Mouse (Mus musculus) neural tube, embryonic 14.5 days (tissue): ENCODE data around the gene Cflar. TPM values are rescaled to one million over a fixed set of nuclear protein-coding genes. Genes with fewer than 3 reads are reported as not detected.
"Not testable (repeated sequence)": the region's sequence is repeated elsewhere in the genome, so short reads cannot be mapped to it uniquely, and the experiment has no call there.

Source experiments
- ATAC-seq: fragments of 200-750 bp; cut with Nextera tagmentation; 2 replicates; pipeline ENCODE4 v1.8.0; 2017; ENCODE audit warnings: low read depth, mild to moderate bottlenecking, moderate TSS enrichment, moderate library complexity
- H3K27ac ChIP-seq: fragments of 300-500 bp; sonication (generic); 2 replicates; pipeline ENCODE4 v1.5.1; 2014; ENCODE audit warnings: low read depth, mild to moderate bottlenecking, control low read depth, low read length, moderate library complexity, mixed read lengths
- H3K27me3 ChIP-seq: fragments of 300-500 bp; sonication (generic); 2 replicates; pipeline ENCODE4 v1.6.1; 2014; ENCODE audit warnings: low read length; ENCODE audit not compliant: control insufficient read depth, insufficient read depth
- H3K36me3 ChIP-seq: fragments of 300-500 bp; sonication (generic); 2 replicates; pipeline ENCODE4 v1.6.1; 2014; ENCODE audit warnings: low read length, mixed read lengths; ENCODE audit not compliant: control insufficient read depth, insufficient read depth
- H3K4me1 ChIP-seq: fragments of 300-500 bp; sonication (generic); 2 replicates; pipeline ENCODE4 v1.6.1; 2014; ENCODE audit warnings: low read length; ENCODE audit not compliant: control insufficient read depth, insufficient read depth
- H3K4me2 ChIP-seq: fragments of 300-500 bp; sonication (generic); 2 replicates; pipeline ENCODE4 v1.6.1; 2014; ENCODE audit warnings: mild to moderate bottlenecking, low read depth, low read length, control low read depth
- H3K4me3 ChIP-seq: fragments of 300-500 bp; sonication (generic); 2 replicates; pipeline ENCODE4 v1.5.1; 2014; ENCODE audit warnings: low read depth, low read length, control low read depth, mixed read lengths
- H3K9ac ChIP-seq: fragments of 300-500 bp; sonication (generic); replicated peaks from 2 replicates; pipeline ENCODE4 v1.6.1; 2014; ENCODE audit warnings: low read depth, mild to moderate bottlenecking, control low read depth, low read length, mixed read lengths
- H3K9me3 ChIP-seq: fragments of 300-500 bp; sonication (generic); 2 replicates; pipeline ENCODE4 v1.6.1; 2016; ENCODE audit warnings: low read length; ENCODE audit not compliant: control insufficient read depth
- WGBS: fragments of 180-500 bp; shearing (Covaris S2); extraction: QIAGEN DNeasy Blood & Tissue Kit; methylation state at CpG from one replicate; pipeline ENCODE4 v1.1.7; 2014; 5-methylcytosine and 5-hydroxymethylcytosine counted together
- polyA plus RNA-seq: library from polyadenylated mRNA; unstranded; fragments of >200 nt; fragmentation: Nextera tagmentation; extraction: Ambion mirVana; gene quantifications from 2 replicates; pipeline ENCODE4 v1.2.1, GENCODE M21; 2014

Gene Cflar
- polyA plus RNA-seq, 1 experiment from 2014 or later = 16.3 TPM

DNA sequence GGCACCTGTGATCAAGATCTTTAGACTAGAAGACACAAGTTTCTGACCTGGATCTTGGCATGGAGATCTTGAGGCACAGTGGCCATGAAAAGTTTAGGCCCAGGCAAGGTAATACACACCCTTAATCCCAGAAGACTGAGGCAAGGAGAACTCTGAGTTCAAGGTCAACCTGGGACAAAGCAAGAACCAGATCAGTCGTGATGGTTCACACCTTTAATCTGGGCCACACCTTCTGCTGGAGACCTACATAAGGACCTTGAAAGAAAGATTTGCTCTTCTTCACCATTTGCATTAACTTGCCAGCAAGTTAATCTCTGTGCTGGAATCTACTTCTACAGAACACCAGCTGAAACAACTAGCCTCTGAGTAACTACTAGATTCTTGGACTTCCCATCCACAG lies 49.3 kb downstream of the Cflar start:
- WGBS = 76% methylated on average over 1 of the region's 1 CpGs
- ATAC-seq = no peak
- Histone ChIP-seq H3K4me3 (no peak overlapping the region), H3K9me3 (no peaks in the 10 kb centered on the region), H3K36me3 (no peaks in the 10 kb centered on the region), H3K27me3 (no peaks in the 10 kb centered on the region), H3K4me1 (no peaks in the 10 kb centered on the region), H3K4me2 (no peak overlapping the region), H3K27ac (no peak overlapping the region), H3K9ac (no peak overlapping the region)

DNA sequence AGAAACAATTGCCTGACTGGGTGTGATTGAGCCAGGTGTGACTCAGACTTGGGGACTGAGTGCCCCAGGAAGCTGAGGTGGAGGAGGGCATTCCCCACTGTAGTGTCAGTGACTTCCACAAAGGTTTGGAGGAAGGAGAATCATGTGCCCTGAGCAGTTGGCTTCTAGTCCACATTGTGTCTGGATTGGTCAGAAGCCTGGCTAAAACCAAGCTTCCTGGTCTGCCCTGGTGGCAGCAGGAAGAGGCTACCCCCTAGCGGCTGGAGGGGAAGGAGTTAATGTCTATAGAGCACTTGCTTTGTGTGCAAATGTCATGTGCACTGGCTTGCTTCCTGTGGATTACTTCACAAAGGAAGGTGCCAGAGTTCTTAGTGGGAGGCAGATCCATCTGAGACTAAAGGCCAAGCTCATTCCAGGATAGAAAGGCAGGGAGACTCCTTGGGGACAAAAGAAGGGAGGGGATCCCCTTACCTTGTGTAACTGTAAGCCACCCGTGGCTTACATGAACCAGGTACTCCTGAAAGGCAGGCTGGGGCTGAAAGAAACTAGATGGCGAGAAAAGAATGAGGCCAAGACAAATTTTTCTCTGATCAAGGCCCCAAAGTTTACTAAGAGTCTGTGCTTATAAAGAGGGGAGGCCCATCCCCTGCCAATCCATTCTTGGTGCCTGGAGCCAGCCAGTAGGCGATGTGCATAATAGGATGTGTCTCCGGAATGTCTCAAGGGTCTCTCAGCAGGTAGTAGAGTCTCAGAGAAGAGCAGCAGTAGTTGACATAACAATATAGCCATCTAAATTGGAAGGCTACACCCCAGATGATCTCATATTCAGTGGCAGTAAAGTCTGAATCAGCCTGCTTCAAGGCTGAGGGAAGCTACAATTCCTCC lies 50.3 kb downstream of the Cflar start:
- ATAC-seq, H3K4me1 ChIP-seq, H3K36me3 ChIP-seq, H3K27ac ChIP-seq, H3K4me2 ChIP-seq, H3K9ac ChIP-seq, H3K4me3 ChIP-seq, H3K9me3 ChIP-seq, H3K27me3 ChIP-seq: not testable (repeated sequence)
- 74% methylated on average over 5 of the region's 5 CpGs for WGBS

DNA sequence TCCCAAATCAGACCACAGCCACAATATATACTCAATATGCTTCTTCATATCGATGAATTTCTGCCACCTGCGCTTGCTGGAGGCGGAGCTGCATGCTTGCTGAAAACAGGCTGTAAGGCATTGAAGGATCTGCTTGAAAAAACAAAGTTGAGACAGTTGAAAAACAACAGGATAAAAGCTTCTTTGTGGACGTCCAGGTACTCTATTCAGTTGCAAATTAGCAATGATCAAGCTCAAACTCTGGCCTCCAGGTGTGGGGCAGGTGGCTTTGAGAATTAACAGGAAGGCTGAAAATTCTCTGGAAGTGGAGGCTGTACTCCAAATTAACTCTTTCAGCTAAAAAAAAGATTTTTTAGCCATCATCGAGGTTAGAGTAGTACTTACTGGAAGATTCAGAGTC lies 51.3 kb downstream of the Cflar start:
- Histone ChIP-seq H3K36me3 (no peaks in the 10 kb centered on the region), H3K27me3 (no peaks in the 10 kb centered on the region), H3K9ac (no peak overlapping the region), H3K4me1 (no peaks in the 10 kb centered on the region), H3K4me3 (no peak overlapping the region), H3K27ac (no peak overlapping the region), H3K4me2 (no peak overlapping the region), H3K9me3 (no peaks in the 10 kb centered on the region)
- ATAC-seq = no peak
- WGBS = 79% methylated on average over 5 of the region's 5 CpGs

DNA sequence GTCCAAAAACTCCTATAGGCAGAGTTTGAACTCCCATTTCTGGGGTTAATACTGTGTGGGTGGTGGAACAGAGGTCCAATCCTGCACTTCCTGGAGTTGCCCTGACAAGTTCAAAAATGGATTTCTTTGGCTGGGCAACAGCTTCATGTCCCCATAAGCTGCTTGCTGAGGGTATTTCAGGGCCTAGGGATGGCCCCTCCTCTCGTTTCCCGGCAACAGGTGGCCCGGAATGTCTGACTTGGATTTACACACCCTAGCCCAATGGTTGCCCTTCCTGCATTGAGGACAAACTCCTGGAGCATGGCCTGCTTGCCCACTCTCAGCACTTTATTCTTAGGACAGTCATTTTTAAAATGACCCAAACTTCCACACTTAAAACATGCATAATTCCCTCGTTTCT lies 55.1 kb downstream of the Cflar start:
- H3K36me3 ChIP-seq, H3K9ac ChIP-seq, H3K9me3 ChIP-seq, ATAC-seq, H3K4me1 ChIP-seq, H3K27ac ChIP-seq, H3K4me3 ChIP-seq, H3K4me2 ChIP-seq, H3K27me3 ChIP-seq: not testable (repeated sequence)
- WGBS = 68% methylated on average over 4 of the region's 4 CpGs

DNA sequence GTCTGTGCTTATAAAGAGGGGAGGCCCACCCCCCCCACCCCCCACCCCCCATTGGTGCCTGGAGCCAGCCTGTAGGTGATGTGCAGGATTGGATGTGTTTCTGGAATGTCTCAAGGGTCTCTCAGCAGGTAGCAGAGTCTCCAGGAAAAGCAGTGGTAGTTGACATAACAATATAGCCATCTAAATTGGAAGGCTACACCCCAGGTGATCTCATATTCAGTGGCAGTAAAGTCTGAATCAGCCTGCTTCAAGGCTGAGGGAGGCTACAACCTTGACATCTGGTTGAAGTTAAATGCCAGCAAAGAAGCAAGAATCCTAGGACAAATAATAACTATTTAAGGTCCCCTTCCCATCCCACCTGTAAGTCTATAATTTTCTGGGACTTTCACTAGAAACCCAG lies 57.8 kb downstream of the Cflar start:
- Histone ChIP-seq H3K27ac (no peak overlapping the region), H3K9ac (no peak overlapping the region), H3K9me3 (no peaks in the 10 kb centered on the region), H3K4me1 (no peaks in the 10 kb centered on the region), H3K4me3 (no peak overlapping the region), H3K27me3 (no peaks in the 10 kb centered on the region), H3K4me2 (no peak overlapping the region), H3K36me3 (no peaks in the 10 kb centered on the region)
- no peak for ATAC-seq

DNA sequence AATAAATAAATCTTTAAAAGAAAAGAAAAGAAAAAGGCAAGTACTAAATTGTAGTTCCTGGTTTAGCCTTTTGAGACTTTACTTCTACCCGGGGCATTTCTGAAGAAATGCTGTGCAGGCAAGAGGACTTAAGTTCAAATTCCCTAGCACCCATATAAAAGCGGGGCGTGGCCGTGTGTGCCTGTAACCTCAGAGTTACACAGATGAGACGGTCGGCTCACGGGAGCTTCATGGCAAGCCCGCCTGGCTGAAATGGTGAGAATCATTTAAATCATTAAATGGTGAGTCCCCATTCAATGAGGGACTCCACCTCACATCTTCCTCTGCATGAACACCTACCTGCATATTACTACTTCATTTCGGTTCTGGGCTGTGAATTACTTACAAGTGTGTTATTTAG lies 58.4 kb downstream of the Cflar start:
- no peak overlapping the region for H3K9ac ChIP-seq
- no peak for ATAC-seq
- H3K27ac ChIP-seq = no peak overlapping the region
- 55% methylated on average over 9 of the region's 9 CpGs for WGBS
- no peaks in the 10 kb centered on the region for H3K36me3 ChIP-seq
- H3K9me3 ChIP-seq = no peaks in the 10 kb centered on the region
- no peak overlapping the region for H3K4me3 ChIP-seq
- no peaks in the 10 kb centered on the region for H3K27me3 ChIP-seq
- H3K4me1 ChIP-seq = no peaks in the 10 kb centered on the region
- H3K4me2 ChIP-seq = no peak overlapping the region

DNA sequence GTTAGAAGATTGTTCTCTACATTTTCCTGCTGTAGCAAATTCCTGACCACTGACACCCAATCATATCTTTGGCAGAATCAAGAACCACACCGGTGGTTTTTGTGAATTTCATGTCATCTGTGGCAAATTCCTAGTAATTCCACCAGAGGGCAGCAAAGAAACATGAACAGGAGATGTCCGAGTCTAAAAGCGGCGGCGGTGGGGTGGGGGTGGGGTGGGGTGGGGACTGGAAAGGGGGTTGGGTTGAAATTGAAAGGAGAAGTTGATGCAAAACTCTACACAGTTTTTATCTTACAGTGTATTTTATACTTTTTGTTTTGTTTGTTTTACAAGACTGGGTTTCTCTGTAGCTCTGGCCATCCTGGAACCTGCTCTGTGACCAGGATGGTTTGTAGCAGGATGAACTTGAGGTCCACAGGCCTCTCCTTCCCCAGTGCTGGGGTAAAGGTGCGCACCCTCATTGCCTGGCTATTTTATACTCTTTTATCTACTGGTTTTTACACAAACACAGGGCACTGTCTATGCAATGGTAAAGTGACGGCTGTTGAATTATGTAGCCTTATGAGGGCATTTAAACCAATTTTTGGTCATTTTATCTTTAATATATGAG lies 58.9 kb downstream of the Cflar start:
- H3K4me2 ChIP-seq = no peak overlapping the region
- no peak overlapping the region for H3K9ac ChIP-seq
- H3K36me3 ChIP-seq = no peaks in the 10 kb centered on the region
- 29% methylated on average over 7 of the region's 7 CpGs for WGBS
- no peaks in the 10 kb centered on the region for H3K27me3 ChIP-seq
- no peak overlapping the region for H3K27ac ChIP-seq
- H3K4me3 ChIP-seq = no peak overlapping the region
- H3K9me3 ChIP-seq = no peaks in the 10 kb centered on the region
- peak; percentile 38; the same call in 1 of the 2 replicates for ATAC-seq
- H3K4me1 ChIP-seq = no peaks in the 10 kb centered on the region

DNA sequence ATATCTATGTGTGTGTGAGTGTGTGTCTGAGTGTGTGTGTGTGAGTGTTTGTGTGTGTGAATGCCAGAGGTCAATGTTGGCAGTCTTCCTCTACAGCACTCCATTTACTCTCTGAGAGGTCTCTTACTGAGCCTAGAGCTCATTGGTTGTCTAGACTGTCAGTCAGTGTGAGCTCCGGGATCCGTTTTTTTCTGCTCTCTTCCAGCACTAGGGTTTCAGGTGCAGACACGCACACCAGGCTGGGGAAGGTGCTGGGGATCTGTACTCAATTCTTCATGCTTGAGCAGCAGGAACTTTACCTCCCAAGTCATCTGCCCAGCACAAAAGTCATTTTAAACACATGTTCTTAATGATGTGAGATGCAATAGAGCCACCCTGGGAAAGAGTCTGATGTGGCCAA lies 60.8 kb downstream of the Cflar start:
- no peak for ATAC-seq
- WGBS = 79% methylated on average over 3 of the region's 3 CpGs
- no peak overlapping the region for H3K27ac ChIP-seq
- H3K9me3 ChIP-seq = no peaks in the 10 kb centered on the region
- no peak overlapping the region for H3K9ac ChIP-seq
- H3K4me3 ChIP-seq = no peak overlapping the region
- no peaks in the 10 kb centered on the region for H3K4me1 ChIP-seq
- H3K36me3 ChIP-seq = no peaks in the 10 kb centered on the region
- H3K4me2 ChIP-seq = no peak overlapping the region
- no peaks in the 10 kb centered on the region for H3K27me3 ChIP-seq

DNA sequence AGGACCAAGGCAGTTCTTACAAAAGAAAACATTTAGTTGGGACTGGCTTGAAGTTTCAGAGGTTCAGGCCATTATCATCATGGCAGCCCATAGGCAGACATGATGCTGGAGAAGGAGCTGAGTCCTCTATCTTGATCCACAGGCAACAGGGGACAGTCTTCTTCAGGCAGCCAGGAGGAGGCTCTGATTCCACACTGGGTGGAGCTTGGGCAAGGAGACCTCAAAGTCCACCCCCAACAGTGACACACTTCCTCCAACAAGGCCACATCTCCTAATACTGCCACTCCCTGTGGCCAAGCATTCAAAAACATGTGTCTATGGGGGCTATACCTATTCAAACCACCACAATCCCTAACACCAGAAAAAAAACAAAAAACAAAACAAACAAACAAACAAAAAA lies 62.0 kb downstream of the Cflar start:
- Histone ChIP-seq H3K9ac (no peak overlapping the region), H3K27ac (no peak overlapping the region), H3K9me3 (no peaks in the 10 kb centered on the region), H3K4me3 (no peak overlapping the region), H3K4me1 (no peaks in the 10 kb centered on the region), H3K36me3 (no peaks in the 10 kb centered on the region), H3K27me3 (no peaks in the 10 kb centered on the region), H3K4me2 (no peak overlapping the region)
- no peak for ATAC-seq
